Mouse (Mus musculus) forebrain, embryonic 16.5 days (tissue): ENCODE results near the gene Eif4g3. TPM values are rescaled to one million over a fixed set of nuclear protein-coding genes. Genes with fewer than 3 reads are reported as not detected.

ENCODE experiments used
- ATAC-seq: fragments of 200-750 bp; cut with Nextera tagmentation; 2 replicates; pipeline ENCODE4 v1.8.0; 2017; ENCODE audit warnings: mild to moderate bottlenecking, moderate library complexity
- H3K27ac ChIP-seq: fragments of 300-500 bp; sonication (generic); 2 replicates; pipeline ENCODE4 v1.5.1; 2014; ENCODE audit warnings: low read length, control low read depth
- H3K27me3 ChIP-seq: fragments of 300-500 bp; sonication (generic); replicated peaks from 2 replicates; pipeline ENCODE4 v1.6.1; 2014; ENCODE audit warnings: low read length; ENCODE audit not compliant: control insufficient read depth, insufficient read depth
- H3K36me3 ChIP-seq: fragments of 300-500 bp; sonication (generic); 2 replicates; pipeline ENCODE4 v1.6.1; 2014; ENCODE audit not compliant: control insufficient read depth, insufficient read depth
- H3K4me1 ChIP-seq: fragments of 300-500 bp; sonication (generic); replicated peaks from 2 replicates; pipeline ENCODE4 v1.6.1; 2014; ENCODE audit warnings: low read length; ENCODE audit not compliant: control insufficient read depth, insufficient read depth
- H3K4me2 ChIP-seq: fragments of 300-500 bp; sonication (generic); 2 replicates; pipeline ENCODE4 v1.6.1; 2014; ENCODE audit warnings: mild to moderate bottlenecking, low read length, control low read depth
- H3K4me3 ChIP-seq: fragments of 300-500 bp; sonication (generic); replicated peaks from 2 replicates; pipeline ENCODE4 v1.5.1; 2014; ENCODE audit warnings: mild to moderate bottlenecking, low read length, control low read depth
- H3K9ac ChIP-seq: fragments of 300-500 bp; sonication (generic); replicated peaks from 2 replicates; pipeline ENCODE4 v1.6.1; 2014; ENCODE audit warnings: low read depth, low read length, control low read depth
- H3K9me3 ChIP-seq: fragments of 300-500 bp; sonication (generic); 2 replicates; pipeline ENCODE4 v1.6.1; 2016; ENCODE audit warnings: low read length; ENCODE audit not compliant: control insufficient read depth
- WGBS: fragments of 180-500 bp; shearing (Covaris S2); extraction: QIAGEN DNeasy Blood & Tissue Kit; methylation state at CpG from one replicate; pipeline ENCODE4 v1.1.7; 2014; 5-methylcytosine and 5-hydroxymethylcytosine counted together
- polyA plus RNA-seq: library from polyadenylated mRNA; unstranded; fragments of >200 nt; fragmentation: Nextera tagmentation; extraction: Ambion mirVana; gene quantifications from 2 replicates; pipeline ENCODE4 v1.2.1, GENCODE M21; 2015

The Eif4g3 gene
- polyA plus RNA-seq, 1 experiment from 2014 or later: 51.7 TPM

DNA sequence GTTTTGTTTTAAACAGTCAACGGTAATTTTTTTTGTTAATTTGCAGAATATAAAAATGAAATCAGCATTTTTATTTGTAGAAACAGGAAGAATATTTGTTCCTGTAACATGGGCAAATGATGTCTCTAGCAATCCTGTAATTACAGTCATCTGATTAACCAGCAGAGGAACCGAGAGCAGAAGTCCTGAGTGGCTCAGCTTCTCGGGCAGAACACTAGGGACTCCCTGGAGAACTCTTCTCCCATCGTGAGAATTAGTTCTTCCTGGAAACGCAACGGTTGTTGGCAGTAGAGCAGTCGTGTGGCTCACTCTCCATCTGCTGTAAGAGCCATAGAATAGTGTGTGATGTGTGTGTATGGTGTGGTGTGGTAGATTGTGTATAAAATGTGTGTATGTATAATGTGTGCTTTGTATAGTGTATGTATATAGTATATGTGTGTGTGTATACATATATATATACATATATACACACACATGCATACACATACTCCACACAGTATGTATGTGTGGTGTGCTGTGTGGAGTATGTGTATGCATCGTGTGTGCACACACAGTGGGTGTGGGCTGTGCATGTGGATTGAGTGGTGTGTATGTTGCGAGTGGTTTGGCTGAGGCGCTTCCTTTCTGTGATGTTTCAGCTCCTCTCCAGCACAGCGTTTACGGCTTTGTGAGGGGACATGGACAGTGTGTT is 48.9 kb downstream of the Eif4g3 start:
- WGBS: 53% methylated on average over 12 of the region's 12 CpGs
- Histone ChIP-seq H3K4me3 (no peak overlapping the region), H3K9me3 (peaks cover 2% of the 10 kb centered on the region; the same call in 1 of the 2 replicates), H3K27ac (no peak overlapping the region; the same call in 1 of the 2 replicates), H3K36me3 (peaks cover 11% of the 10 kb centered on the region), H3K4me1 (peaks cover 19% of the 10 kb centered on the region), H3K9ac (no peak overlapping the region), H3K27me3 (no peaks in the 10 kb centered on the region), H3K4me2 (no peak overlapping the region)
- ATAC-seq: 0 out of 2 replicates have a peak, but pooled peaks have one; percentile 50

DNA sequence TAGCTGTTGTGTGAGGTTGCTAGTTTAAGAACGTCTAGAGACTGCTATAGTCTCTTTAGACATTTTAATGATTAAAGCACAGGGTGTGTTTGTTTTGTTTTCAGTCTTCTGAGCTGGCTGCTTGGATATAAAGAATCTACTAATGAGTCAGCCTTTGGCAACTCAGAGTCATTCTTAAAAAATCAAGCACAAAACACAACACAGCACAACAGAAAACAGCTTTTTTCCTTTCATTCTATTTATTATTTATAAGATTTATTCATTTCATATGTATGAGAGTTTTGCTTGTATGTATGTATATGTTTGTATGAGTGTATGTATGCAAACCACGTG is 49.4 kb downstream of the Eif4g3 start:
- no peak overlapping the region for H3K4me2 ChIP-seq
- H3K27me3 ChIP-seq: no peaks in the 10 kb centered on the region
- WGBS: 43% methylated on average over 2 of the region's 2 CpGs
- no peak overlapping the region for H3K9ac ChIP-seq
- H3K36me3 ChIP-seq: peaks cover 11% of the 10 kb centered on the region
- peaks cover 2% of the 10 kb centered on the region; the same call in 1 of the 2 replicates for H3K9me3 ChIP-seq
- ATAC-seq: no peak
- no peak overlapping the region for H3K27ac ChIP-seq
- H3K4me1 ChIP-seq: peaks cover 19% of the 10 kb centered on the region
- no peak overlapping the region for H3K4me3 ChIP-seq

DNA sequence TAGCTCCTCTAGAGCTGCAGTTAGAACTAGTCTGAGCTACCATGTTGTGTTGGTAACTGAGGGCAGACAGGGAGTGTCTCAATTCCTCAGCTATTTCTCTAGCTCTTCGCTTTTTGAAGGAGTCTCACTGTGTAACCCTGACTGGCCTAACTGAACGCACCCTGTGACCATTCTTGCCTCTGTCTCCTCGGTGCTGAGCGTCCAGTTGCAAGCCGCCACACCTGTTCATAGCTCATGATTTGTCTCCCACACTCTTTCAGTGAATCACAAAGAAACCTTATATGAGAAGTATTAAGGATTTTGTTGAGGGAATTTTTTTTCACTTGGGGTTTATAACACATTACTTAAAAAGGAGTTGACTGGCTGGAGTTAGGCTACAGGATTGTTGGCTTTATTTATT is 49.8 kb downstream of the Eif4g3 start:
- no peak for ATAC-seq
- Histone ChIP-seq H3K9me3 (peaks cover 2% of the 10 kb centered on the region; the same call in 1 of the 2 replicates), H3K4me2 (no peak overlapping the region), H3K9ac (no peak overlapping the region), H3K4me1 (peaks cover 19% of the 10 kb centered on the region), H3K27me3 (no peaks in the 10 kb centered on the region), H3K36me3 (peaks cover 11% of the 10 kb centered on the region), H3K27ac (no peak overlapping the region), H3K4me3 (no peak overlapping the region)
- 93% methylated on average over 5 of the region's 5 CpGs for WGBS

DNA sequence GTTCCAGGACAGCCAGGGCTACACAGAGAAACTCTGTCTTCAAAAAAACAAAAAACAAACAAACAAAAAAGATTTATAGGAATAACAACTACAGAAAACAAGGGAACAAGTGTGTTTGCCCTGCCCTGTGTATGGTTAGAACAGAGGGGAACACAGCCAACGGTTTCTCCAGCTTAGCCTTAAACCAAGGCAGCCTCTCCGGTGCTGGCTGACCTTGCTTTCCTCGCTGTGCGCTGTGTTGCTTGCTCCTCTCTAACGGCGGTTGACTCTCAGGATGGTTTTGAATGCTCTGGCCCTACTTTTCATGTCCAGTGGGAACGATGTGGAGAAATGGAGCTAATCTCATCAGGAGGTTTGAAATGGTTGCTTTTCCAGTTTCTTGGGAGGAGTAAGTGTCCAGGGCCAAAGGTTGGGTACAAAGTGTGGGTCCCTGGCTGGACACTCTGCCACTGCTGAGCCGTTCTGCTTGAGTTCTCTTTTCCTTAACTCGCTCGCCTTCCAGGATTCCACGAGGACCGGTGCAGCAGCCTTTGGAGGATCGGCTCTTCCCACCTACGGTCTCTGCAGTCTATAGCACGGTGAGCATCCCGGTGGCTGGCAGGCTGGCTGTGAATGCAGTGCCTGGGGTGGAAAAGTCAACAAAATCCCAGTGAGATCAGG is 52.1 kb downstream of the Eif4g3 start:
- H3K4me2 ChIP-seq: no peak overlapping the region
- no peak for ATAC-seq
- H3K4me1 ChIP-seq: peaks cover 22% of the 10 kb centered on the region
- H3K27me3 ChIP-seq: no peaks in the 10 kb centered on the region
- H3K27ac ChIP-seq: no peak overlapping the region
- H3K4me3 ChIP-seq: no peak overlapping the region
- H3K9ac ChIP-seq: no peak overlapping the region
- H3K36me3 ChIP-seq: peaks cover 11% of the 10 kb centered on the region
- H3K9me3 ChIP-seq: peaks cover 2% of the 10 kb centered on the region; the same call in 1 of the 2 replicates
- WGBS: 97% methylated on average over 16 of the region's 16 CpGs

DNA sequence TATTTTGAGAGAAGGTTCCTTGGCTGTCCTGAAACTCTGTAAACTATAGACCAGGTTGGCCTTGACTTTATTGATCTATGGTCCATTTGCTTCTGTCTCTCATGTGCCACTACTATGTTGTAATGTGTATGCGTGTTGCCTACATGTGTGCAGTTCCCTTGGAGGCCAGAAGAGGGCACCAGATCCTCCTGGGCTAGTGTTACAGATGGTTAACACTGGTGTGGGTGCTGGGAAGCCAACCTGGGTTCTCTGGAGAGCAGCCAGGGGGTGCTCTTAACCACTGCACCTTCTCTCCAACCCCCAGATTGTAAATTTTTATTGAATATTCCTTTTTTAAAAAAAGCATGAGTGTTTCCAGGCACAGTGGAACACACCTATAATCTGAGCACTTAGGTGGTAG is 53.0 kb downstream of the Eif4g3 start:
- H3K9ac ChIP-seq: no peak overlapping the region
- peaks cover 22% of the 10 kb centered on the region for H3K4me1 ChIP-seq
- no peak overlapping the region for H3K4me2 ChIP-seq
- H3K9me3 ChIP-seq: peaks cover 2% of the 10 kb centered on the region; the same call in 1 of the 2 replicates
- WGBS: 100% methylated on average over 1 of the region's 1 CpGs
- H3K4me3 ChIP-seq: no peak overlapping the region
- no peaks in the 10 kb centered on the region for H3K27me3 ChIP-seq
- no peak overlapping the region for H3K27ac ChIP-seq
- H3K36me3 ChIP-seq: peaks cover 11% of the 10 kb centered on the region
- ATAC-seq: no peak

DNA sequence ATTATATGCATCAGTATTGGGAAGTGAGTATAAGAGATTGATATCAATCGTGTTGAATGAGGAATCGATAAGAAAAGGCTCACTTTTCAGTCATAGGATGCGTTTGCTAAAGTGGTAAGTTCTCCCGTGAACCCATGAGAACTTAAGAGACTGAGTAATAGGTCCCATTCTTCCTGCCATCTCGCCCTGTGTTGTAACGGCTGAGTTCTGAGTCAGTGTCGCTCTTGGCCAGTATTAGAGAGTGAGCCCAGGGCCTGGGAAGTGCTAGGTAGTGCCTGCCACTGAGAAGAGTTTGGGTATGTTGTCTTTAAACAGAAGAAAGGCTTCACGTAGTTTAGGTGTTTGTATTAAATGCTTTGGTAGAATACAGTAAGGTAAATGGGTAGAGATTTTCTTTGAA is 53.5 kb downstream of the Eif4g3 start:
- Histone ChIP-seq H3K9ac (no peak overlapping the region), H3K27me3 (no peaks in the 10 kb centered on the region), H3K4me3 (no peak overlapping the region), H3K4me2 (no peak overlapping the region), H3K9me3 (peaks cover 2% of the 10 kb centered on the region; the same call in 1 of the 2 replicates), H3K4me1 (peaks cover 16% of the 10 kb centered on the region), H3K36me3 (peaks cover 11% of the 10 kb centered on the region), H3K27ac (no peak overlapping the region)
- ATAC-seq: no peak
- WGBS: 95% methylated on average over 8 of the region's 8 CpGs

DNA sequence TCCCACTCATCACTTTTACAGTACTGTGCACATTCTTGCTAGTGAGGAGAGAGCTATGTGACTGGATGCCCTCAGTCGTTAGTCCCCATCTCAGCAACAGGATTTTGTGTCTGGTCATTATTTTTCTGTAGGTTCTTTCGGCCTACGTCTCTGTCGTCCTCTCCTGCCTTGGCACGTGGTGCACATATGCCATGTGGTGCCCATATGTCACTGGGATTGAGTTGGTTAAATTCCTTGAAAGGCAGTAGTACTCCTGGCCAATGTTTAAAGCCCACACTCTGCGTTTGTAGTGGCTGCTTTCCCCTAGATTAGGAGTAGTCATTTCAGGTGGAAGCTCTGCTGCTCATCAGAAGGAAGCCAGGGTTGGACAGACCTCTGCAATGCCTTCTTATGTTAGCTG is 56.7 kb downstream of the Eif4g3 start:
- Histone ChIP-seq H3K27ac (0 out of 2 replicates have a peak overlapping the region, but pooled peaks have one; percentile 10), H3K4me3 (no peak overlapping the region), H3K27me3 (no peaks in the 10 kb centered on the region), H3K9ac (no peak overlapping the region), H3K36me3 (peaks cover 11% of the 10 kb centered on the region), H3K4me1 (peaks cover 7% of the 10 kb centered on the region), H3K4me2 (no peak overlapping the region), H3K9me3 (peaks cover 2% of the 10 kb centered on the region; the same call in 1 of the 2 replicates)
- ATAC-seq: 0 out of 2 replicates have a peak, but pooled peaks have one; percentile 26
- WGBS: 52% methylated on average over 6 of the region's 6 CpGs

DNA sequence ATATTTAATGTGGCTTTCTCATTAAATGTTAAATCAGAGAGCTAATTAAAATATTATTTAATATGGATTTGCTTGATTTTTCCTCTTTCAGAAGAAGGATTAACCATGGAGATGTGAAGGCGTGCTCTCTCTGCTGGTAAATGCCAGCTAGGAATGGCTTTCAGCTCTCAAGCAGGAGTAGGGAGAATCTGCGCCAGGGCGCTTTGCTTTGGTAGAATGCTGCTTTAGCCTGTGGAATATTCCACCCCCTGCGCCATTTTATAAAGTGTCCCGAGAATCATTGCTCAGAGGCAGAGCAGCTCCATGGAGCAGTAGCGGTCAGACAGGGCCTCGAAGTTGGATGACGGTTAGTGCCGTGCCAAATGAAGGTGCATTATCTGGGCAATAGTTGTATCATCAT is 58.7 kb downstream of the Eif4g3 start:
- H3K4me1 ChIP-seq: peaks cover 7% of the 10 kb centered on the region
- no peaks in the 10 kb centered on the region for H3K9me3 ChIP-seq
- H3K27ac ChIP-seq: no peak overlapping the region
- peaks cover 2% of the 10 kb centered on the region; the same call in 1 of the 2 replicates for H3K36me3 ChIP-seq
- ATAC-seq: no peak
- no peaks in the 10 kb centered on the region for H3K27me3 ChIP-seq
- H3K4me2 ChIP-seq: no peak overlapping the region
- no peak overlapping the region for H3K9ac ChIP-seq
- H3K4me3 ChIP-seq: no peak overlapping the region
- 91% methylated on average over 9 of the region's 9 CpGs for WGBS

DNA sequence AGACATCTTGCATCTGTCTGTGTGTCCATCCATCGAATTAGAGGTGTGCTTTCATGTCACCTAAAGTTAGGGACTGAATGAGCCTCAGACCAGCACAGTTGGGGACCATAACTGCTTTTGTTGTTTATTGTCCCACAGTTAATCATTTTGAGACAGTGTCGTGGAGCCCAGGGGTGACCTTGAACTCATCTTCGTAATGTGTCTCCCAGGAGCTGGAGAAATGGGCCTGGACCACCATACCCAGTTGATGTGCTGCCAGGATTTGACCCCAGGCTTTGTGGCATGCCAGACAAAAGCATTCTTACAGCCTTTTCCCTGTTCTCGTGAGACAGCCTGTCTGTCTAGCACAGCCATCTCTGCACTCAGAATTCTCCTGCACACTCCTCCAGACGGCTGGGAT is 63.8 kb downstream of the Eif4g3 start:
- Histone ChIP-seq H3K4me3 (no peak overlapping the region), H3K4me2 (no peak overlapping the region), H3K9ac (no peak overlapping the region), H3K9me3 (no peaks in the 10 kb centered on the region), H3K27me3 (no peaks in the 10 kb centered on the region), H3K36me3 (peaks cover 2% of the 10 kb centered on the region; the same call in 1 of the 2 replicates), H3K27ac (no peak overlapping the region), H3K4me1 (no peaks in the 10 kb centered on the region)
- 67% methylated on average over 5 of the region's 5 CpGs for WGBS
- ATAC-seq: no peak
